Mouse (Mus musculus) pancreas, adult 10 weeks (tissue): ENCODE measurements around the gene Cetn2. TPM values are rescaled to one million over a fixed set of nuclear protein-coding genes. Genes with fewer than 3 reads are reported as not detected.

ENCODE experiments used
- polyA plus RNA-seq: library from polyadenylated mRNA; stranded (reverse); fragments of 350-450 nt; fragmentation: Illumina TruSeq; extraction: RNeasy Lipid Tissue Mini Kit (QIAGEN cat#74804); gene quantifications from one replicate; pipeline ENCODE4 v1.2.3, GENCODE M21; 2015; ENCODE audit warnings: low read depth, low replicate concordance; ENCODE audit not compliant: insufficient read depth

Gene Cetn2
- 8.8 TPM for polyA plus RNA-seq

GRCm38 (mm10) chrX:72917884-72918681 is at the start of gene Cetn2, which contains the start of gene Nsdhl:
Gene Cetn2 (minus strand): TSS chrX:72918411.
Gene Nsdhl (plus strand): TSS chrX:72918557.

Other genes starting within 250 kb of the Cetn2 start
- gene Gabrq, start 93.2 kb downstream of the Cetn2 start, polyA plus RNA-seq, result 0.37 TPM
- gene Nsdhl, start 146 bp upstream of the Cetn2 start, polyA plus RNA-seq, result 3.2 TPM
- gene Zfp185, start 68.9 kb upstream of the Cetn2 start, polyA plus RNA-seq, result 4.1 TPM
- not detected for gene Pnma5, start 118.7 kb upstream of the Cetn2 start, polyA plus RNA-seq
- not detected for gene Pnma3, start 146.4 kb upstream of the Cetn2 start, polyA plus RNA-seq
- 1.0 TPM for gene Xlr4a, start 164.1 kb upstream of the Cetn2 start, polyA plus RNA-seq
- gene Xlr3a, start 178.7 kb upstream of the Cetn2 start, polyA plus RNA-seq, result 4.9 TPM
- not detected for gene Gm14685, start 198.6 kb upstream of the Cetn2 start, polyA plus RNA-seq
- gene Xlr5b, start 230.4 kb upstream of the Cetn2 start, polyA plus RNA-seq, result not detected
- not detected for gene DXBay18, start 231.0 kb upstream of the Cetn2 start, polyA plus RNA-seq